Mouse (Mus musculus) layer of hippocampus, postnatal 14 days (tissue): ENCODE measurements around the gene Olfr1328. TPM values are rescaled to one million over a fixed set of nuclear protein-coding genes. Genes with fewer than 3 reads are reported as not detected.
A peak's percentile ranks its signal among the peaks of the same experiment; 100 is the strongest.
"Not testable (repeated sequence)": the region's sequence is repeated elsewhere in the genome, so short reads cannot be mapped to it uniquely, and the experiment has no call there.

Experiments used
- DNase-seq, 2 experiments: peaks; one replicate each; pipeline ENCODE4 v3.0.0; 2021 to 2022; ENCODE audit warnings: low spot score in 2 of 2, mixed read lengths in 1 of 2
- long read RNA-seq, 2 experiments: library from polyadenylated mRNA; stranded (forward); transcript quantifications; one replicate each; pipeline ENCODE4 v2.0.0; 2021
- total RNA-seq, 2 experiments: library from RNA; stranded (reverse); gene quantifications; 2 replicates each; pipeline ENCODE4 v1.2.3; 2021

Gene Olfr1328
- total RNA-seq = not detected
- long read RNA-seq, experiment 1 = 0 reads
- long read RNA-seq, experiment 2 = 0 reads

DNA sequence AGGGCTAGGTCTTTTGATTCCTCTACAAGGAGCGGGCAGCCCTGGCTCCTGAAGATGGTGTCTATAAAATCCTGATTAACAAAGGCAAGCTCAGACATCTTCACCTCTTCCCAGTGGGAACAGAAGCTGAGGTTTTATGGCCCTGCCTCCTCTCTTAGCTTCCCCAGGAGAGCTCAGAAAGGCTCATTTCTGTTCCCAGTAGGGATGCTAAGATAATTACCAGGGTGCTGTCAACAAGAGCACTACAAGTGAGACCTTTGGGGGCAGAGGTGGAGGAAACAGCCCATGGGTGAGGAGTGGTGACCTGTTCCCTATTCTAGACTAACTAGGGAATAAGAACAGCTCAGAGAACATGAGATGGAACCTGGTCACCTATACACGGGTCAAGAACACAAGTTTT is at the start of gene Olfr1328:
Olfr1328 (minus strand) TSS at position 101 of the 400 bp plus-strand sequence.
- no peak for DNase-seq

DNA sequence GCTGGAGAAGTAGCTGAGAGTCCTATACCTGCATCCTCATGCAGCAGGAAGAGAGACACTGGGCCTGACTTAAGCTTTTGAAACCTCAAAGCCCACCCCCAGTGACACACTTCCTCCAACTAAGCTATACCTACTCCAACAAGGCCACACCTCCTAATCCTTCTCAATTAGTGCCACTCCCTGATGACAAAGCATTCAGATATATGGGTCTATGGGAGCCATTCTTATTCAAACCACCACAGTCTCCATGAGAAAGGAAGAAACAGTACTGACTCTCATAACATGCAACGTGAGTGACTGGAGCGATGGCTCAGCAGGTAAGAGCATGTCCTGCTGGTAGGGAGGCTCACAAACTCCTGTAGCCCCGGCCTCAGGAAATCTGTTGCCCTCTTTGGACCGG is 46.9 kb upstream of the Olfr1328 start:
- DNase-seq = no peak

- no peak for DNase-seq
Observed at GRCm38 (mm10) chr4:118973281-118973680, 34.9 kb upstream of the Olfr1328 start.

DNA sequence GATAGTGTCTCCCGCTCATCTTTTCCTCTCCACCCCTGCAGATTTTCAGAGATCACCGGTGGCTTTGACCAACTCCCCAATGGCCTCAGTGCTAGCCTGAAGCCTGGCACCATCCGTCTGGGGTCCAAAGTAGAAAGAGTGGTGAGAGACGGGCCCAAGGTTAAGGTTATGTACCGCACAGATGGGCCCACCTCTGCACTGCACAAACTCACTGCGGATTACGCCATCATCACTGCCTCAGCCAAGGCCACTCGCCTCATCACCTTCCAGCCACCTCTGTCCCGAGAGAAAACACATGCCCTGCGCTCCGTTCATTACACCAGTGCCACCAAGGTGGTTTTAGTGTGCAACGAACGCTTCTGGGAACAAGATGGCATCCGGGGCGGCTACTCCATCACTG is 29.3 kb upstream of the Olfr1328 start:
- DNase-seq = no peak

DNA sequence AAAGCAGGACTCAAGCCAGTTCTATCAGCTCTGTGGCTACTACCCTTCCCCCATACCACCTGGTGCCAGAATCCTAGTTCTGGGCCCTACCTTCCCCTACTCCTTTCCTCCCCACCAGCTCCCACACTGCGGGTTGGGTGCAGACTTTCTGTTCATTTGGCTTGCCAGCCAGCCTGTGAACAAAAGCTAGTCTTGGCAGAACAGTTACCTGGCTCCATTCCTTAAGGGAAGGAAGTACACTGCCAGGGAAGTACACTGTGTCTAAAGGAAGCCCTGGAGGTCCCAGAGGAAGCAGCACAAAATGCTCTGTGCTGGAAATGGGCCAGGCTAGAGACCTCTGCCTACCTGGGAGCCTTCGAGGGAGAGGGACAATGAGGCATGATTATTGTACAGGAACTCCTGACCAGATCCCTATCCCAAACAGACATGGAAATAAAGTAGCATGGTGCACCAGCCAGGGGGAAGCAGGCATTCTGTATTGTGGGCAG is 22.8 kb upstream of the Olfr1328 start, which contains the start of gene Lao1:
Lao1 (plus strand) TSS at position 438 of the 488 bp plus-strand sequence.
- DNase-seq = peak; percentile 50 to 89

DNA sequence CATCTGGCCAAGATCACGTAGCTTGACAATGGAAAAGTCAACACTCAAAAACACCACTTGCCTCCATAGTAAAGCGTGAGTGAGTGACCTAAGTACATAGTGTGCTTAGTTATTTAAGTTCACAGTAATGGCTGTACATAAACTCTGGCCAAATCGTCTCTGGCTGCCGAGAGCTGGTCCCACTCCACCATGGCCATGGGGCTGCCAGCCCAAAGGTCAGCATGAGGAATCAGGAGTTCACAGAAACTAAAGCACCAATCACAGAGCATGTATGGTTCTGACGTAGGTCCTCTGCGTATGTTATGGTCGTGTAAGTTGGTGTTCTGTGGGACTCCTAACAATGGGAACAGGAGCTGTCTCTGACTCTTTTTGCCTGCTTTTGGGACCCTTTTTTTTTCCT is 20.4 kb upstream of the Olfr1328 start:
- DNase-seq = no peak

DNA sequence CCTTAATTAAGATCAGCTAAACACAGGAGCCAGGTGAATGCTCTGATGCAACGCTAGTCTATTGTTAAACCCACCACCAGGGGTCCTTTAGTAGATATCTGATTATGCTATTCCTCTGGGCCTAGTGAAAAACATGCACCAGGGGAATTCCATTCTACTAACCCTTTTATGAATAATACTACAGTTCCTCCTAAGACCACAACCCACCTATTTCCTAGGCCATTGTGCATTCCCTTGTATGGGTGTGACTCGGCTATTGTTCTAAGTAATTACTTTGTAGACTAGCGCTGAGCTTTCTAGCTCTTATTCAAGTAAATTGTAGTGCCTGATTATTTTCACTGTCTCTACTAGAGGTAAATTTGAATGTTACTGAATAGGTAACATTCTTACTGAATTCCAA is 7.1 kb downstream of the Olfr1328 start:
- DNase-seq = not testable (repeated sequence)

DNA sequence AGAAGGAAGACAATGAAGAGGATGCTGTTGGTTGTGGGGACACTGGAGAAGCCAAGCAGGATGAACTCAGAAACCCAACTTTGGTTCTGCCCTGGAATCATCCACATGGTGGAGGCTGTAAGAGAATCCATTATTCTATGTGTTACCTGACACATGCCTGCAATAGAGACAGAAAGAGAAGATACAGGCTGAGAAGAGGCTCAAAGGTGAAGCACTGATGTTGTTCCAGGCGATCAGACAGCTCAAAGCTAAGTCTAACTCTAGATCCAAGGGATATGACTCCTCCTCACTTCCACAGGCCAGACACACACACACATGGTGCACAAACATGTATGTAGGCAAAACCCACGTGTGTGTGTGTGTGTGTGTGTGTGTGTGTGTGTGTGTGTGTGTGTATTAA is 21.0 kb downstream of the Olfr1328 start, which contains the start of gene Olfr1329:
Olfr1329 (minus strand) TSS at position 101 of the 400 bp plus-strand sequence.
- not testable (repeated sequence) for DNase-seq

DNA sequence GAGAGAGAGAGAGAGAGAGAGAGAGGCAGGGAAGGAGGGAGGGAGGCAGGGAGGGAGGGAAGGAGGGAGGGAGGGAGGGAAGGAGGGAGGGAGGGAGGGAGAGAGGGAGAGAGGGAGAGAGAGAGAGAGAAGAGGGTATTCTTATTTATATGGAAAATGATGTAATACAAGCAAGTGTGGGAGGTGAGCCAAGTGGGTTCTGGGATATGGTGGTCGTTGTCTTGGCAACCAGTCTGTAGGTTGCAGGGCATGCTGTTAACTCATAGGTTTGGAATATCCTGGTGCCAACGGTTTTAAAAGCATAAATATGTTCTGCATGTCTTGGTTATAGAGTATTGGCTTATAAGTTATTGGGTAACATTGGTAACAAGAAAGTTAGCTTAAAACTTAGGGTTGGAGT is 36.4 kb downstream of the Olfr1328 start:
- no peak for DNase-seq

DNA sequence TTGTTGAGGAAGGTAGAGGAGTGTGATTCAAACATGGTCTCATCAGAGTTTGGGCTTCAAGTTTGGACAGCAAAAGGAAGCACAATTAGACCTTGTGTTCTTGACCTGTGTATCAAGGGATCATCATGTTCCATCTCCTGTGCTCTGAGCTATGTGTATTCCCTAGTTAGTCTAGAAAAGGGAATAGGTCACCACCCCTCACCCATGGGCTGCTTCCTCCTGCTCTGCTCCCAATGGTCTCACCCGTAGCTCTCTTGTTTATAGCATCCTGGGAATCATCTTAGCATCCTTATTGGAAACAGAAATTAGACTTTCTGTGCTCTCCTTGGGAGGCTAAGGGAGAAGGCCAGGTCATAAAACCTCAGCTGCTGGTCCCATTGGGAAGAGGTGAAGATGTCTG is 50.1 kb downstream of the Olfr1328 start, which contains the start of gene Olfr1330:
Olfr1330 (plus strand) TSS at position 301 of the 400 bp plus-strand sequence.
- no peak for DNase-seq

Other genes starting within 250 kb of the Olfr1328 start
- gene Olfr1342, start 245.9 kb downstream of the Olfr1328 start, total RNA-seq = not detected
- not detected for gene Olfr1341, start 235.1 kb downstream of the Olfr1328 start, total RNA-seq
- not detected for gene Olfr1340, start 218.5 kb downstream of the Olfr1328 start, total RNA-seq
- not detected for gene Olfr1339, start 206.4 kb downstream of the Olfr1328 start, total RNA-seq
- gene Olfr1338, start 179.9 kb downstream of the Olfr1328 start, total RNA-seq = not detected
- gene Olfr1337, start 156.0 kb downstream of the Olfr1328 start, total RNA-seq = not detected
- gene Olfr1335, start 128.7 kb downstream of the Olfr1328 start, total RNA-seq = not detected
- not detected for gene Olfr1333, start 102.3 kb downstream of the Olfr1328 start, total RNA-seq
- gene Olfr1331, start 74.0 kb downstream of the Olfr1328 start, total RNA-seq = not detected
- gene Olfr1330, start 50.0 kb downstream of the Olfr1328 start, total RNA-seq = not detected
- gene Olfr1329, start 21.1 kb downstream of the Olfr1328 start, total RNA-seq = not detected
- 1 to 10 TPM in 1 of 2 experiments, under 1 TPM in 1; 0.95 to 1.2 TPM for gene Lao1, start 23.0 kb upstream of the Olfr1328 start, total RNA-seq
- gene Slc2a1, start 170.1 kb upstream of the Olfr1328 start, total RNA-seq = 100 to 1,000 TPM in 1 of 2 experiments, 10 to 100 TPM in 1; 89.7 to 110 TPM
- 10 to 100 TPM in 1 of 2 experiments, 1 to 10 TPM in 1; 7.3 to 11.0 TPM for gene Zfp691, start 235.6 kb upstream of the Olfr1328 start, total RNA-seq